Mouse (Mus musculus) megakaryocyte progenitor cell, adult 5-6 weeks (primary cell): ENCODE results near the gene Utf1. TPM values are rescaled to one million over a fixed set of nuclear protein-coding genes. Genes with fewer than 3 reads are reported as not detected.

Source experiments
- ATAC-seq: replicated peaks from 2 replicates; pipeline ENCODE4 v1.8.0; 2016; ENCODE audit warnings: mild to moderate bottlenecking, moderate TSS enrichment, inconsistent platforms; ENCODE audit not compliant: poor library complexity
- total RNA-seq, 2 experiments: library from RNA; stranded (forward) in 1 of 2; stranded (reverse) in 1 of 2; fragments of 157-497, 149-512 nt in 1 of 2; fragments of 200-1000 nt in 1 of 2; gene quantifications; 2 replicates each; pipeline versions ENCODE4 v1.2.3 to v1.2.4; 2015 to 2017

Gene Utf1
- total RNA-seq, 2 experiments from 2014 or later, result not detected

DNA sequence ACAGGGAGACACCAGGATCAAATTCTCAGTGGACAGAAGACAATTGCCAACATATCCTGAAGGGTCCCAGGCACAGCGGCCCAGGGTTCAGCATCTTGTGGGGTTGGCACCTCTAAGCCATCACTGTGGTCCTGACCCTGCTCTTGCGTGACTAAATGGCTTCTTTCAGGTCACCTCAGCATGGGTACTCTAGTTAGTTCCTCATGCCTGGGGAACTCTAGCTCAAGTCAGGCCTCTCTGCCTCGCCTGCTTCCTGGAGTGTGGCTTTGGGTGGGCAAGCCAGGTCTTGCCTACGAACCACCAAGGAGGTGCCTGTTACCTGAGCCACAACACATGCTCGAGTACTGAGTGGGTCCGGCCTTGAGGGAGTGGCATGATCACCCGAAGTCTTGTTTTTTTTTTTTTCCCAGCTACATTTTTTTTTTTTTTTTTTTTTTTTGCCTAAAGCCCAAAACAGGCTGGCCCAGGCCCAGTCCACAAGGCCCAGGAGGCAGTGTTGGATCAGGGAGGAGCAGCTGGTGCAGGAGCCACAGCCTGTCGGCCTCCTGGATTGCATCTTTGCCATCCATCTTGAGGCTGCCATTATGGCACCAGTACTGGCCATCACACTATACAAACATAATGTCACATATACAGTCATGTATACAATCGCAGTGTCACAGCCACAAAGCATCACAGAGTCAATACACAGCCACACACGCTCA lies 26.8 kb downstream of the Utf1 start:
- no peak for ATAC-seq

DNA sequence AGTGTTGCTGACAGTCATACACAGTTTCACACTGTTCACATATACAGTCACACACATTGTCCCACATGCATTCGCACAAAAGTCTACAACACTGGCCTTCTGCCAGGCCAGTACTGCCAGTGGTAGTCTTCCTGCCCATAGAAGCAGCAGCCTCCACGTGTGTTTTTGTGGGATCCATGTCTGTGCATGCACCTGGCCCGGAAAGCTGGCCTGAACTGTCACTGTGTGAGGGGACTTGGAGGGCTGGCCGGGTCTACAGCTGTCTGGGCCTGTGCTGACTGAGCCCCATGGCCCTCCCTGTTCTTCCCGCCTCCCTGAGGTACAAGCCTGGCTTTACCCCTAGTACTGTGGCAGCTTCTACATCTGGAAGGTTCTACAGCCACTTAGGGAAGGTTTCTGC lies 27.4 kb downstream of the Utf1 start:
- no peak for ATAC-seq

DNA sequence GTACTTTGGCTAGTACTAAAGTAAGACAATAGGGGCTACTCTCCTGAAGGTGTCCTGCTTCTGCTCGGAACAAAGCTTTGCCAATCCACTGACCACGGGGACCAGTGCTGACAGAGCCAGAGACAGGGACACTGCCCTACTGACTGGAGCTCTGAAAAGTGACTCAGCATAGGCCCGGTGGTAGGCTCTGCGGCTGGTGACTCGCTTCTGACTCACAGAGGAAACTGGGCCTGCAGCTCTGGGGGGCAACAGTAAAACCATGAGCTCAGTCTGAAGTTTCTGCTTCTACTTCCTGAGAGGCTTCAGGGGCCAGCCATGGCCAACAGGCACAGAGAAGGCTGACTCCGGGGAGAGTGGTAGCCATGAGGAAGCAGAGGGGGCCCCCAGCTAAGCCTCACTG lies 27.8 kb downstream of the Utf1 start:
- peak; percentile 57 for ATAC-seq

DNA sequence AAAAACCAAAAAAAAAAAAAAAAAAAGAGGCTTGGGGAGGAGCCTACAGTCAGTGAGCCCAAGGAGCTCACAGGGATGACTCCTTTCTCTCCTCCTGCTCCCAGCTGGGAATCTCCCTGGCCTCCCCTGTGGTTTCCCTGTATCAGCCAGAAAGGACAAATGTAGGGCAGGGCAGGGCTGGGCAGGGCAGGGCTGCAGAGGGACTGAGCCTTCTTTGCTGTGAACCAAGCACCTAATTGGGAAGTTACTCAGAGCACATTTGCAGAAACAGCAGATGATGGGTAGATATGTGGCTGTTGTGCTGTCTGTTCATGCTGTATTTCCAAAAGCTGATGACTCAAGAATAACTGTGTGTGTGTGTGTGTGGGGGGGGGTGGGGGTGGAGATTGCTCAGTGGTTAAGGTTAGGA lies 29.3 kb downstream of the Utf1 start:
- ATAC-seq, result peak; percentile 12

DNA sequence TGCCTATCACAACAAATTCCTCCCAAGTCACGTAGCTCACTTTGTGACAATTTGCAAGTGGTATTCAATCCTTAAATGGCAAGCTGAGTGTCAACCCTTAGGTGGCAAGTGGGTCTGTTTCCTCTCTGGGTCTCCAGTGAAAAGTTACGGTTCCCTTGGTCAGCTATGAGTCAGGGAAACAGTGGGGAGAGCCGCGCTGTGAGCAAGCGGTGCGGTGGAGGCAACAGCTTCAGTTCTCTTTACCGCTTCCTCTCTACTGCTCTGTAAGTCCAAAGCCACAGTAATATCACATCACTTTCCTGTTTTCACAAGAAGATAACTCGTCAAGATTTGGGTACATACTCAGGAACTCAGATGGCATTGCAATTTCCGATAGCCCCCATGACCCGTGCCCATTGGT lies 30.7 kb downstream of the Utf1 start:
- peak; percentile 60 for ATAC-seq

DNA sequence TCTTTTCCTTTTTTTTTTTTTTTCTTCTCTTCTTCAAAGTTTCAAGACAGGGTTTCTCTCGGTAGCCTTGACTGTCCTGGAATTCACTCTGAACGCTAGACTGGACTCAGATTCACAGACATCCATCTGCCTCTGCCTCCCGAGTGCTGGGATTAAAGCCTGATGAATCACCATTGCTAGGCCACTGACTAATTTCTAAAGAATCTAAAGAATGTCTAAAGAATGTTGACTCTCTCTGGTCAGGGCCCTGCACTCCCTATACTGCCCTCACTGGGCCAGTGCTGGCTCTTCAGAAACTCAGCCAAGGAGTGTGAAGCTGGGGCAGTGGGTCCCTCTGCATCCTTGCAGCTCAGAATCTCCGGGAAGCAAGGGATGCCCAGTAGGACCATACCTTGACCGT lies 31.9 kb downstream of the Utf1 start:
- no peak for ATAC-seq

DNA sequence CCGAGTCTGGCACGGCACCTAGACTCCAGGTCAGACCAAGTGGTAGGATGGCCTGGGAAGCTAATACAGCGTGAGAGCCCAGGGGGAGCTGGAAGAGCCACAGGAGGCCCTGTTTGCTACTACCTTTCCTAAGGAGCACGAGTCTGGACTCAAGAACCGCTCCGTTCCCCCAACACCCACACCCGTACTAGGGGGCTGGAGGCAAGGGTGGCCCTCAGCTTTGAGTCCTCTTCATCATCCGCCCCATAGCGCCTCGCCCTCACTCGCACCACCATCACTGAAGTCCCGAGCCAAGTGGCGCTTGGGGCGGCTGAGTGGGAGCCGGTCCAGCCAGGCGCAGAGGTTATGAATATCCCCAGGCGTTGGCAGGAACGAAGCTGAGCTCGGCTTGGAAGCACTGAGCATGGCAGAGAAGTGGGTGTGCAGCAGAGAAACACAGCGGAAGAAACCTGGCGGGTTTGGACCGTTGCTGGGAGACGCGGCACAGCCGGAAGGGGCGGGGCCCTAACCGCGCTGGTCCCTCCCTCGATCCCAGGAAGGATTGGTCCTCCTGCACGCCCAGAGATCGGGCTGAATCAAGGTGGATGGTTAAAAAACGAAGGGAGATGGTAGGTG lies 34.8 kb downstream of the Utf1 start, which contains the start of gene 6430531B16Rik:
Gene 6430531B16Rik (minus strand): TSS at position 478 of the 615 bp plus-strand sequence.
- peak; percentile 68 for ATAC-seq

DNA sequence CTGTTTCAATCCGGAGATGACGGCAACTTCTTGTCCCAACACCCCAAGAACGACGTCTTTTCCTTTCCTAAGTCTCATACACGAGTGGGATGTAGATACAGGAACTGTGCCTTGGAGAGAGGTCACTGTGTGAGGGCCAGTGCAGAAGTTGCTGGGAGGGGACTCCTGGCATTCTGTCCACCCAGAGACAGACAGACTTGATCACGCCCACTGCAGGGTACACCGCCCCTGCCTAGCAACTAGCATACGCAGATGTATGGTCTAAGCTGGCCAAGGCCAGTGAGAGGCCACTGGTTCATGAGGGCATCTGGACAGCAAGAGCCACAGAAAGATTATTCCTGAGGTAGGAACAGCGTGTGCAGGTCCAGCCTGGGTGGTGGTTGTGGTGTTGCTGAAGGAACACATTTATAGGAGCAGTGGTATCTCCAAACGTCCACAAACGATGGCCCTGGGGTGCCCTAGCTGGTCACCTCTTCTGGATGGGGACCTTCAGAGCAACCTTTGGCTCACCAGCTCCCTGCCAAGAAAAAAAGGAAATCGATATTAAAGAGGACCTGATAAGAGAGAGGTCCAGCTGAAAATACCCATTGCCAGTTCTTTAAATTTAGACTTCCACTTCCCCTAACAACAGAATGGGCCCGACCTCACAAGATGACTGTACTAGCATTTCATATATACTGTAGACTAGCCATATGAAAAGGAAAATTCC lies 35.6 kb downstream of the Utf1 start:
- no peak for ATAC-seq

DNA sequence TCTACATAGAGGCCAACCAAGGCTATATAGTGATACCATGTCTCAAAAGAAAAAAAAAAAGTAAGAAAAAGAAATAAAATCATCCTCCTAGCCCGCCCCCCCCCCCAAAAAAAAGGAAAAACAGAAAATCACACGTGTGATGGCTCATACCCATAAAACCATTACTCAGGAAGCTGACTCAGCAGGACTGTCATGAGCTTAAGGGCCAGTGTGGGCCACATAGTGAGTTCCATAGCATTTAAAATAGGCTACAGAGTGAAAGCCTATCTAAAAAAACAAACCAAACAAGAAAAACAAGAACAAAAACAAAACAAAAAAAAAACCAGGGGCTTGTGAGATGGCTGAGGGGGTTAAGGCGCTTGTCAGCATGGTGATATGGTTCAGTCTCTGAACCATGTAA lies 37.2 kb downstream of the Utf1 start:
- no peak for ATAC-seq

DNA sequence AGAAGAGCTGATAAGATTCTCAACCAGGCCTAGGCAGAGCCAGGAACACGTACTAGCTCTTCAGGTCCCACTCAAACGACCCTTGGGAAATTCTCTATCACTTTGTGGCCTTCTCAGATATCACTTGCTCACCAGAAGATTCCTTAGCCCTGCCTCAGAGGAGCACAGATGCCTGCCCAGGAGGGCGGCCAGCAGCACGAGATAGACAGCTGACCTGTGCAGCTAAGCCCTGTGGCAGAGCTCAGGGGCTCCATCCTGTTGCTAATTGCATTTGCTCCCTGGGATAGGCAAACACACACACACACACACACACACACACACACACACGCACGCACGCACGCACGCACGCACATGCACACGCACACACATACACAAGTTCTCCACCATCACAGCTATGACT lies 38.5 kb downstream of the Utf1 start:
- ATAC-seq, result no peak

DNA sequence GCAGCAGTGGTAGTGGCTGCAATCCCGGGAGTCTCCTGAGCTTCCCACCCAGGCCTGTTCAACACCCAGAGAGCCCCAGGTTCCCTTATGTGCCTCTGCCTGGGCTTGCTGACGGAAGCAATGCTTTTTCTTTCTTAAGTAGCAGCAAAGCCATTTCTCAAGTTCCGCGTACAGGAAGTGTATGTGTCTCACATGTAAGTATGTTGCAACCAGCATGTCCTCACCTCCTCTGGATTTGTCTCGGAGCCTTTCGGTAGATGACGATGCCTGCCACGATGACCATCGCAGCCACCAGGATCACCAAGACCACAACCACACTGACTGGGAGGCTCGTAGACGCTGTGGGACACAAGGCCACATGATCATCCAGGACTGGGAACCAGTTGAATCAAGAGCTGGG lies 40.9 kb downstream of the Utf1 start:
- ATAC-seq, result peak; percentile 88

DNA sequence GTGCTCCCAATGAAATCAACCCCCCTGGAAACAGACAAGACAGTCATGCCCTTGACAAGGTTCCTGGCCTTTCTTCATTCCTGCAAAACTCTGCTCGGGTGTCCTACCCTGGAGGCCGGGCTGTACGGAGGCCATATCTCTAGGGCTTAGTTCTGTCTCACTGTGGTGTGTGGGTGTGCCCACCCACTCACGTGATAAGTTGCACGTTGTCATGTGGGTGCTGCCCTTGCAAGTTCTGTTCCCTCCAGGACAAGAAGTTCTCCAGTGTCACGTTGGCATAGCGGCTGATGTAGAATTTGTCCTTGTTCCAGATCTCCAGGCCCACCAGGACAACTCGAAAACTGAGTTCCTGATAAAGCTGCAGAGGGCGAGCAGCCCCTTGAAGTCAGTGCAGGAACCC lies 44.7 kb downstream of the Utf1 start:
- no peak for ATAC-seq

DNA sequence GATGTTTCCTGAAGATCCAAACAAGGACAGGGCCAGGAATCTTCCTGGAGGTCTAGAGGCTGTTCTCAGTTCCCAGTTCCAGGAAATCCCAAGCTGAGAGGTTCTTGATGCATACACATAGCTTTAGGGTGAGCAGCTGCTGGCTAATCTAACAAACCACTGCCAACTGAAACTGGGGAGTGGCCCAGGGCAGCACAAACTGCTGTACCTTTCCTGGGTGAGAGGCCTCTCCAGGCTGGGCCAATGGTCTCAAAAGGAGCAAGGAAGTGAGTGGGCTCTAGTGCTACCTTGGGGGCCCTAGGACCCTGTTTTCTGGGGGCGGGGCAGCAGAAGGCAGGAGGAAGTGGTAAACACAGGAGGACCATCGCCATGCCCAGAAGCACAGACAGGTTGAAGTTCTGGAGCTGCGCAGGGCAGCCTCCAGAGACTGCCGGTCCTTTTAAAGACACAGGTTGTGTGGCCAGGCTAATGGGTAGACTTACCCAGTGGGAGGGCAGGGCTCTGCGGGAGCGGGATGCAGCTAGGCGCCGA lies 47.3 kb downstream of the Utf1 start:
- 0 out of 2 replicates have a peak, but pooled peaks have one; percentile 8 for ATAC-seq

DNA sequence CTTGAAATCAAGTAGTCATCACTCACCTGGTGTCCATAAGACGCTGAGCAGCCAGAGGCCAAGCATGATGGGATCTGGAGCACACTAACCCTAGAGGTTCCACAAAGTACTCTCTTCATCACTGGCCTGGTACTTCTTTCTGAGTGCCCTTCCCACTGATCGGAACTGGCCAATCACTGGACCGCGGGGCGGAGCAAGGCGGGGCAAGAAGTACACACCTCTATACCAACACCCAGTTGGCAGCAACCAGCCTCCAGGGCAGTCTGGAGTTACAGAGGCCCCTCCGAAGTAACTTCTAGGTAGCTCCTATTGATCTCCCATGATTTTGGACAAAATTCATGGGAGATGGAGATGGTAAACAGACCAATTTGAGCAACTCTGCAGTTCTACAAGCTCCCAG lies 48.8 kb downstream of the Utf1 start, which contains the start of gene Adam8:
Gene Adam8 (minus strand): TSS at position 157 of the 400 bp plus-strand sequence.
- ATAC-seq, result peak; percentile 85

DNA sequence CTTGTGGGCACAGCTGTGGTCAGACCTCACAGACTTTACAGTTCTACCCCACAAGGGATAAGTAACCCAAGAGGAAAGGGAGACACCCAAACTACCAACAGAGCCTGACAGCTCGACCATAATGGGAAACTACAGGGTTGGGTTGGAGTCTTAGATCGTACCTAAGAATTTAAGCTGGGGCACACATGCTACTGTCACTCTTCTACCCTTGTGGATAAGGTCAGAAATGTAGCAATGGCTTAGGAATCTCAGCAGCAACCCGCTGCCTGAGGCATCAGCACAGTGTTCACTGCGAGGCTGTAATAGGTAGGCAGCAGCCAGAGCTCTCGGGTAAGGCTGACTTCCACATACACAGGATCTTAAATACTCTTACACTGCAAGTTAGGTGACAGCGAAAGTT lies 49.9 kb downstream of the Utf1 start:
- no peak for ATAC-seq

DNA sequence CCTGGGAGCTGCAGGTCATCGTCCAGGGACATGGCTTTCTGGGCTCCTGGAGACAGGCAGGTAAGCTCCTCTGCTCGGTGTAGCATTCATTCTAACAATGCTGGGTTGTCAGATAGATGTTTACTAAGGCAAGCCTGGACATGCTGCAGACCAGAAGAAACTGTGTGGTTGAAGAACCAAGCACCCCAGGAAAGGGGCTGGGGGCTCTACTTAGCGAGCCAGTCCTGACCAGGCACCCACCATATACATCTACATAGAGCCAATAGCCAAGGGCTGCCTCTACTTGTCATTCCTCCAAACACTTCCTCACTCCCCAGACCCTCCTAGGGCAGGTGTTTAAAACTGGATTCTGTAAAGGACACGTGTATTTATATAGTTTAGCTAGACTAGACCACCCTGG lies 50.6 kb downstream of the Utf1 start:
- ATAC-seq, result no peak

DNA sequence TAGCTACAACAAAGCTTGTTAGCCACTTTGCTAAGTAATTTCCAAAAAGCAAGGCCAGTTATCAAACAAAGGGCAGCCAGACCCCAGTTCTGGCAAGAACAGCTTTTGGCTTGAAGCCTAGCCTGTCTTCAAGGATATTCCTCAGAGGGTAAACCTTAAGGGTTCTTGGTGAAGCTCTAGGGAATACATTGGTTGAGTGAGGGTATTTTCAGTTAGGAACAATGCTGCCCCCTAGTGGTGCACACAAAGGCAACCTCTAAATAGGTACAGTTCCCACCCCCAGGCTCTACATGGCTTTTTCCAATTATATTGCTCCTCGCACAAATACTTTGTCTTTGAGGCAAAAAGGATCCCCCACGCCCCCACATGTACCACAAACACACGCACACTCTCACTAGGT lies 51.1 kb downstream of the Utf1 start:
- peak; percentile 59 for ATAC-seq

Other genes with a start within 250 kb of the Utf1 start
- gene Adgra1, start 109.6 kb upstream of the Utf1 start, total RNA-seq (2015), result not detected in 2 replicates
- gene Adgra1, start 109.6 kb upstream of the Utf1 start, total RNA-seq (2017), result not detected in 2 replicates
- not detected in 2 replicates for gene Kndc1, start 49.1 kb upstream of the Utf1 start, total RNA-seq (2015)
- not detected in 2 replicates for gene Kndc1, start 49.1 kb upstream of the Utf1 start, total RNA-seq (2017)
- gene 6430531B16Rik, start 35.0 kb downstream of the Utf1 start, total RNA-seq (2015), result 0.10 and 0.27 TPM in 2 replicates
- 0.57 TPM in 1 of 2 replicates, not detected in the other for gene 6430531B16Rik, start 35.0 kb downstream of the Utf1 start, total RNA-seq (2017)
- 1.3 and 1.9 TPM in 2 replicates for gene Adam8, start 48.8 kb downstream of the Utf1 start, total RNA-seq (2015)
- gene Adam8, start 48.8 kb downstream of the Utf1 start, total RNA-seq (2017), result 1.3 and 1.7 TPM in 2 replicates
- gene Zfp511, start 92.6 kb downstream of the Utf1 start, total RNA-seq (2015), result 32.2 and 34.8 TPM in 2 replicates
- 21.0 and 21.1 TPM in 2 replicates for gene Zfp511, start 92.6 kb downstream of the Utf1 start, total RNA-seq (2017)
- gene Tubgcp2, start 92.9 kb downstream of the Utf1 start, total RNA-seq (2015), result 24.0 and 25.8 TPM in 2 replicates
- 35.2 and 36.5 TPM in 2 replicates for gene Tubgcp2, start 92.9 kb downstream of the Utf1 start, total RNA-seq (2017)
- gene Msx3, start 105.3 kb downstream of the Utf1 start, total RNA-seq (2015), result not detected in 2 replicates
- not detected in 2 replicates for gene Msx3, start 105.3 kb downstream of the Utf1 start, total RNA-seq (2017)
- gene Caly, start 138.8 kb downstream of the Utf1 start, total RNA-seq (2015), result not detected in 2 replicates
- not detected in 2 replicates for gene Caly, start 138.8 kb downstream of the Utf1 start, total RNA-seq (2017)
- gene Prap1, start 149.6 kb downstream of the Utf1 start, total RNA-seq (2015), result not detected in 2 replicates
- not detected in 2 replicates for gene Prap1, start 149.6 kb downstream of the Utf1 start, total RNA-seq (2017)
- 6.9 and 7.9 TPM in 2 replicates for gene Fuom, start 158.7 kb downstream of the Utf1 start, total RNA-seq (2015)
- 10.8 and 11.5 TPM in 2 replicates for gene Fuom, start 158.7 kb downstream of the Utf1 start, total RNA-seq (2017)
- gene Paox, start 172.0 kb downstream of the Utf1 start, total RNA-seq (2015), result 26.1 and 31.7 TPM in 2 replicates
- gene Paox, start 172.0 kb downstream of the Utf1 start, total RNA-seq (2017), result 15.7 and 23.4 TPM in 2 replicates
- 108 and 109 TPM in 2 replicates for gene Echs1, start 172.7 kb downstream of the Utf1 start, total RNA-seq (2015)
- 95.5 and 147 TPM in 2 replicates for gene Echs1, start 172.7 kb downstream of the Utf1 start, total RNA-seq (2017)
- gene Mtg1, start 193.8 kb downstream of the Utf1 start, total RNA-seq (2015), result 23.8 and 29.2 TPM in 2 replicates
- 10.4 and 11.4 TPM in 2 replicates for gene Mtg1, start 193.8 kb downstream of the Utf1 start, total RNA-seq (2017)
- gene Sprn, start 211.1 kb downstream of the Utf1 start, total RNA-seq (2015), result not detected in 2 replicates
- gene Sprn, start 211.1 kb downstream of the Utf1 start, total RNA-seq (2017), result not detected in 2 replicates
- gene Olfr522, start 221.0 kb downstream of the Utf1 start, total RNA-seq (2015), result not detected in 2 replicates
- not detected in 2 replicates for gene Olfr522, start 221.0 kb downstream of the Utf1 start, total RNA-seq (2017)
- not detected in 2 replicates for gene Olfr523, start 229.4 kb downstream of the Utf1 start, total RNA-seq (2015)
- not detected in 2 replicates for gene Olfr523, start 229.4 kb downstream of the Utf1 start, total RNA-seq (2017)